ENCODE assay signal across 10 mouse cellular contexts in genomic region chr5:125363894-125364293, GRCm38 (mm10). TPM values are rescaled to one million over a fixed set of nuclear protein-coding genes. Genes with fewer than 3 reads are reported as not detected.
DNase-seq lines count a peak whose midpoint lies in the region; ATAC-seq lines count a peak whose summit lies in the region.
"Had no signal": no experiment of that assay in that cellular context is flagged by ENCODE, and none has a peak within 500 bp of the region (broad histone marks: within the 10 kb centered on the region; RNA-seq: fewer than 3 reads in every experiment).

No protein-coding gene starts in this region.

- H3K4me2 ChIP-seq in liver, embryonic 12.5 days, result no peak overlapping the region
- H3K4me2 ChIP-seq in forebrain, embryonic 12.5 days, result no peak overlapping the region
- H3K4me2 ChIP-seq in forebrain, embryonic 13.5 days, result no peak overlapping the region

- H3K9ac ChIP-seq in liver, embryonic 12.5 days, result no peak overlapping the region
- no peak overlapping the region for H3K9ac ChIP-seq in forebrain, embryonic 12.5 days
- H3K9ac ChIP-seq in forebrain, embryonic 13.5 days, result no peak overlapping the region

- H3K27me3 ChIP-seq in liver, embryonic 12.5 days (replicated peaks), result no peaks in the 10 kb centered on the region
- H3K27me3 ChIP-seq in forebrain, embryonic 12.5 days, result no peaks in the 10 kb centered on the region
- no peaks in the 10 kb centered on the region for H3K27me3 ChIP-seq in forebrain, embryonic 13.5 days

- H3K27ac ChIP-seq in liver, embryonic 12.5 days, result no peak overlapping the region
- no peak overlapping the region for H3K27ac ChIP-seq in forebrain, embryonic 12.5 days
- H3K27ac ChIP-seq in forebrain, embryonic 13.5 days, result no peak overlapping the region

- peak; percentile 43 for DNase-seq in layer of hippocampus, adult 9-11 months
- DNase-seq in layer of hippocampus, adult 9-10 months (ENCODE audit: low spot score), result no peak
- DNase-seq in heart, postnatal 14 days, result peak; percentile 70 to 72
- DNase-seq in left cerebral cortex, postnatal 36 days (ENCODE audit: low spot score in 2 of 2), result no peak
- DNase-seq: spleen, adult 18-20 months had no signal

- 43% methylated on average over 7 of the region's 7 CpGs for WGBS in liver, embryonic 12.5 days (ENCODE audit: insufficient replicate concordance)
- WGBS in forebrain, embryonic 12.5 days, result 88% methylated on average over 7 of the region's 7 CpGs
- 85% methylated on average over 7 of the region's 7 CpGs for WGBS in forebrain, embryonic 13.5 days

- peak; percentile 31; the same call in 1 of the 2 replicates for ATAC-seq in granulocyte monocyte progenitor cell, adult 5-6 weeks (replicated peaks; ENCODE audit: poor library complexity, severe bottlenecking)
- 0 out of 2 replicates have a peak, but pooled peaks have one; percentile 36 for ATAC-seq in liver, embryonic 12.5 days
- no peak for ATAC-seq in forebrain, embryonic 12.5 days (ENCODE audit: low FRiP score)
- no peak for ATAC-seq in forebrain, embryonic 13.5 days

- H3K4me3 ChIP-seq in liver, embryonic 12.5 days, result no peak overlapping the region
- no peak overlapping the region for H3K4me3 ChIP-seq in forebrain, embryonic 12.5 days (replicated peaks)
- no peak overlapping the region for H3K4me3 ChIP-seq in forebrain, embryonic 13.5 days

- no peaks in the 10 kb centered on the region for H3K9me3 ChIP-seq in liver, embryonic 12.5 days (replicated peaks)
- peaks cover 7% of the 10 kb centered on the region; the same call in 1 of the 2 replicates for H3K9me3 ChIP-seq in forebrain, embryonic 12.5 days
- no peaks in the 10 kb centered on the region for H3K9me3 ChIP-seq in forebrain, embryonic 13.5 days (replicated peaks)
- H3K9me3 ChIP-seq: G1E had no signal

- no peaks in the 10 kb centered on the region for H3K36me3 ChIP-seq in liver, embryonic 12.5 days
- no peaks in the 10 kb centered on the region for H3K36me3 ChIP-seq in forebrain, embryonic 12.5 days (replicated peaks)
- no peaks in the 10 kb centered on the region for H3K36me3 ChIP-seq in forebrain, embryonic 13.5 days (ENCODE audit: poor library complexity, severe bottlenecking)
- H3K36me3 ChIP-seq: G1E had no signal

- intact Hi-C loops in heart, postnatal 14 days (cut with DNase I), result no loop called here
- intact Hi-C loops in left cerebral cortex, postnatal 36 days (cut with DNase I), result no loop called here

- H3K4me1 ChIP-seq in liver, embryonic 12.5 days, result 0 out of 2 replicates have a peak, but pooled peaks cover 4% of the 10 kb centered on the region
- H3K4me1 ChIP-seq in forebrain, embryonic 12.5 days, result no peaks in the 10 kb centered on the region
- 0 out of 2 replicates have a peak, but pooled peaks cover 7% of the 10 kb centered on the region for H3K4me1 ChIP-seq in forebrain, embryonic 13.5 days

RNA-seq across cellular contexts. Expression of gene Scarb1, which starts 23.0 kb away (rescaled TPM):
- total RNA-seq in granulocyte monocyte progenitor cell, adult 5-6 weeks (2014; fragmentation: Nextera tagmentation), result 80.2 and 145 TPM in 2 replicates
- total RNA-seq in granulocyte monocyte progenitor cell, adult 5-6 weeks (2017), result 49.0 and 53.9 TPM in 2 replicates
- 10 to 100 TPM; 60.1 to 77.5 TPM for total RNA-seq in heart, postnatal 14 days (2021)
- 87.1 and 88.8 TPM in 2 replicates for polyA plus RNA-seq in liver, embryonic 12.5 days (2016; fragmentation: Nextera tagmentation; extraction: Ambion mirVana)
- 31.5 and 38.7 TPM in 2 replicates for polyA plus RNA-seq in forebrain, embryonic 12.5 days (2016; fragmentation: Nextera tagmentation; extraction: Ambion mirVana)
- 26.4 and 29.8 TPM in 2 replicates for polyA plus RNA-seq in forebrain, embryonic 13.5 days (2015; fragmentation: Nextera tagmentation; extraction: Ambion mirVana)
- 10 to 100 TPM; 22.0 to 28.0 TPM for total RNA-seq in left cerebral cortex, postnatal 36 days (2021)

RNA-seq across cellular contexts. Expression of gene Gm10382, which starts 25.2 kb away (rescaled TPM):
- 0.96 TPM in 1 of 2 replicates, not detected in the other for total RNA-seq in granulocyte monocyte progenitor cell, adult 5-6 weeks (2014; fragmentation: Nextera tagmentation)
- 0.26 TPM in 1 of 2 replicates, not detected in the other for total RNA-seq in granulocyte monocyte progenitor cell, adult 5-6 weeks (2017)
- under 1 TPM in 1 of 2 experiments, not detected in 1; 0.24 TPM for total RNA-seq in heart, postnatal 14 days (2021)
- 0.38 and 0.66 TPM in 2 replicates for polyA plus RNA-seq in liver, embryonic 12.5 days (2016; fragmentation: Nextera tagmentation; extraction: Ambion mirVana)
- 0.91 and 0.97 TPM in 2 replicates for polyA plus RNA-seq in forebrain, embryonic 12.5 days (2016; fragmentation: Nextera tagmentation; extraction: Ambion mirVana)
- 0.27 and 0.38 TPM in 2 replicates for polyA plus RNA-seq in forebrain, embryonic 13.5 days (2015; fragmentation: Nextera tagmentation; extraction: Ambion mirVana)
- total RNA-seq in left cerebral cortex, postnatal 36 days (2021), result under 1 TPM in 1 of 2 experiments, not detected in 1; 0.32 TPM
- total RNA-seq: G1E had no signal

RNA-seq across cellular contexts. Expression of gene Ubc, which starts 26.1 kb away (rescaled TPM):
- total RNA-seq in granulocyte monocyte progenitor cell, adult 5-6 weeks (2014; fragmentation: Nextera tagmentation), result 126 and 139 TPM in 2 replicates
- total RNA-seq in granulocyte monocyte progenitor cell, adult 5-6 weeks (2017), result 236 and 280 TPM in 2 replicates
- total RNA-seq in heart, postnatal 14 days (2021), result 1,000 to 10,000 TPM in 1 of 2 experiments, 100 to 1,000 TPM in 1; 947 to 1,009 TPM
- 657 and 673 TPM in 2 replicates for polyA plus RNA-seq in liver, embryonic 12.5 days (2016; fragmentation: Nextera tagmentation; extraction: Ambion mirVana)
- polyA plus RNA-seq in forebrain, embryonic 12.5 days (2016; fragmentation: Nextera tagmentation; extraction: Ambion mirVana), result 1,113 and 1,114 TPM in 2 replicates
- polyA plus RNA-seq in forebrain, embryonic 13.5 days (2015; fragmentation: Nextera tagmentation; extraction: Ambion mirVana), result 1,082 and 1,216 TPM in 2 replicates
- 100 to 1,000 TPM; 817 to 877 TPM for total RNA-seq in left cerebral cortex, postnatal 36 days (2021)

Comparison
In these comparisons a context has a peak if more than half of its experiments do, and no peak if none do; other contexts are left out.
1. DNase-seq: peak in layer of hippocampus, adult 9-11 months (single experiment) and heart, postnatal 14 days (2 of 2); none in layer of hippocampus, adult 9-10 months (single experiment) and left cerebral cortex, postnatal 36 days (0 of 2).
2. ATAC-seq: peak in granulocyte monocyte progenitor cell, adult 5-6 weeks (single experiment) and liver, embryonic 12.5 days (single experiment); none in forebrain, embryonic 12.5 days (single experiment) and forebrain, embryonic 13.5 days (single experiment).